Mouse (Mus musculus) hindbrain, embryonic 11.5 days (tissue): ENCODE measurements at regions not wholly inside any gene's neighbourhood (a gene's known extent, or its start where the extent isn't known, plus 50 kb on each side); places are given as distances from the start of the nearest gene placed in this dataset.

ENCODE experiments used
- ATAC-seq: fragments of 200-750 bp; cut with Nextera tagmentation; 2 replicates; pipeline ENCODE4 v1.8.0; 2017; ENCODE audit warnings: mild to moderate bottlenecking, moderate TSS enrichment, moderate library complexity; ENCODE audit not compliant: low FRiP score
- DNase-seq: peaks from one replicate; pipeline ENCODE4 v3.0.0-alpha.2; 2015; ENCODE audit warnings: low spot score
- H3K27ac ChIP-seq: fragments of 300-500 bp; sonication (generic); 2 replicates; pipeline ENCODE4 v1.5.1; 2014; ENCODE audit warnings: mild to moderate bottlenecking, low read depth, low read length
- H3K27me3 ChIP-seq: fragments of 300-500 bp; sonication (generic); 2 replicates; pipeline ENCODE4 v1.6.1; 2014; ENCODE audit warnings: mild to moderate bottlenecking, low read length, moderate library complexity, mixed read lengths; ENCODE audit not compliant: control insufficient read depth, insufficient read depth
- H3K36me3 ChIP-seq: fragments of 300-500 bp; sonication (generic); 2 replicates; pipeline ENCODE4 v1.6.1; 2014; ENCODE audit warnings: mild to moderate bottlenecking, low read length, moderate library complexity, mixed read lengths; ENCODE audit not compliant: control insufficient read depth, insufficient read depth
- H3K4me1 ChIP-seq: fragments of 300-500 bp; sonication (generic); replicated peaks from 2 replicates; pipeline ENCODE4 v1.6.1; 2014; ENCODE audit warnings: low read length, mixed read lengths; ENCODE audit not compliant: control insufficient read depth, insufficient read depth
- H3K4me2 ChIP-seq: fragments of 300-500 bp; sonication (generic); replicated peaks from 2 replicates; pipeline ENCODE4 v1.6.1; 2014; ENCODE audit warnings: mild to moderate bottlenecking, low read depth, low read length
- H3K4me3 ChIP-seq: fragments of 300-500 bp; sonication (generic); 2 replicates; pipeline ENCODE4 v1.5.1; 2014; ENCODE audit warnings: low read depth, low read length
- H3K9ac ChIP-seq: fragments of 300-500 bp; sonication (generic); 2 replicates; pipeline ENCODE4 v1.6.1; 2014; ENCODE audit warnings: low read depth, low read length
- H3K9me3 ChIP-seq: fragments of 300-500 bp; sonication (generic); 2 replicates; pipeline ENCODE4 v1.6.1; 2016; ENCODE audit warnings: low read length; ENCODE audit not compliant: control insufficient read depth
- WGBS: fragments of 180-500 bp; shearing (Covaris S2); extraction: QIAGEN DNeasy Blood & Tissue Kit; methylation state at CpG from one replicate; pipeline ENCODE4 v1.1.7; 2014; 5-methylcytosine and 5-hydroxymethylcytosine counted together

GRCm38 (mm10) chr13:51290021-51290424 is 118.4 kb upstream of the S1pr3 start:
- H3K36me3 ChIP-seq = no peaks in the 10 kb centered on the region
- WGBS = 87% methylated on average over 7 of the region's 7 CpGs
- H3K9me3 ChIP-seq = no peaks in the 10 kb centered on the region
- no peak overlapping the region for H3K9ac ChIP-seq
- H3K27ac ChIP-seq = no peak overlapping the region
- DNase-seq (no peak), ATAC-seq (no peak)
- H3K27me3 ChIP-seq = no peaks in the 10 kb centered on the region
- no peak overlapping the region for H3K4me2 ChIP-seq
- no peak overlapping the region for H3K4me3 ChIP-seq
- H3K4me1 ChIP-seq = no peaks in the 10 kb centered on the region

GRCm38 (mm10) chr13:51290926-51291325 is 117.5 kb upstream of the S1pr3 start:
- Histone ChIP-seq H3K4me2 (no peak overlapping the region), H3K36me3 (no peaks in the 10 kb centered on the region), H3K27me3 (no peaks in the 10 kb centered on the region), H3K4me3 (no peak overlapping the region), H3K27ac (no peak overlapping the region), H3K4me1 (no peaks in the 10 kb centered on the region), H3K9ac (no peak overlapping the region), H3K9me3 (no peaks in the 10 kb centered on the region)
- WGBS = 77% methylated on average over 6 of the region's 6 CpGs
- ATAC-seq = no peak
- no peak for DNase-seq

- H3K36me3 ChIP-seq = no peaks in the 10 kb centered on the region
- H3K9ac ChIP-seq = no peak overlapping the region
- H3K4me1 ChIP-seq = no peaks in the 10 kb centered on the region
- no peaks in the 10 kb centered on the region for H3K27me3 ChIP-seq
- H3K4me2 ChIP-seq = no peak overlapping the region
- no peak for ATAC-seq
- no peak overlapping the region for H3K27ac ChIP-seq
- no peak for DNase-seq
- 76% methylated on average over 4 of the region's 4 CpGs for WGBS
- no peaks in the 10 kb centered on the region for H3K9me3 ChIP-seq
- H3K4me3 ChIP-seq = no peak overlapping the region
Observed at GRCm38 (mm10) chr13:51293047-51293446, 115.4 kb upstream of the S1pr3 start.

GRCm38 (mm10) chr13:51295872-51296271 is 112.6 kb upstream of the S1pr3 start:
- Histone ChIP-seq H3K36me3 (no peaks in the 10 kb centered on the region), H3K27ac (no peak overlapping the region), H3K9ac (no peak overlapping the region), H3K4me1 (no peaks in the 10 kb centered on the region), H3K4me3 (no peak overlapping the region), H3K9me3 (no peaks in the 10 kb centered on the region), H3K27me3 (no peaks in the 10 kb centered on the region), H3K4me2 (no peak overlapping the region)
- 80% methylated on average over 3 of the region's 3 CpGs for WGBS
- DNase-seq (no peak), ATAC-seq (no peak)

DNA sequence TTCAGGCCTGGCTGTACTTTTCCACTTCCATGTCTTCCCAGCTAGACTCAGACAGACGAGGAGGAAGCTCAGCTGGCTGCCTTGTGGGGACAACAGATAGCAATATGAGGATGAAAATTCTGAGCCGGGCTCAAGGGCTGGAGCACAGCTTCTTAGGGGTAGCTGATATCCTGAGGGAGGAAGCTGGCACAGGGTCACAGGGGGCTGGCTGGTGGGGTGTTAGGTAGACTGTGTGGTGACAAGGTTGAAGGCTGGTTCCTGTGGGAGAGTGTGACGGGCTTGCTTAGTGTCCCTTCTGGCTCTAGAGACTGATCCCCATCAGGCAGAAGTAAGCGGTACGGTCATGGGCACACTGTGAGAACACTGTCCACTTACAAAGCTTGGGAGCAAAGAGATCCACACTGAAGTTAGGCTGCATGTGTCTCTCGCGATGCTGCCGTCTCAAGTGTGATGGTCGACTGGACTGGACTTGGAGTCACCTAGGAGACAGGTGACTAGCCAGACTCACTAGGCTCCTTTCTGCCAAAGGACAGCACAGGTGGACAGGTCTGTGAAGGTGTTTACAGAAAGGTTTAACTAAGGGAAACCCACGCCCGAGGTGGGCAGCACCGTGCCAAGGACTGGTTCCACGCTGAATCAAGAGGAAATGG is 111.1 kb upstream of the S1pr3 start:
- H3K4me1 ChIP-seq = no peaks in the 10 kb centered on the region
- no peak for ATAC-seq
- no peaks in the 10 kb centered on the region for H3K27me3 ChIP-seq

GRCm38 (mm10) chr13:51299047-51299760 is 109.2 kb upstream of the S1pr3 start:
- no peaks in the 10 kb centered on the region for H3K36me3 ChIP-seq
- ATAC-seq (no peak), DNase-seq (no peak)
- 87% methylated on average over 4 of the region's 4 CpGs for WGBS
- H3K9me3 ChIP-seq = no peaks in the 10 kb centered on the region; the same call in 1 of the 2 replicates
- no peaks in the 10 kb centered on the region for H3K27me3 ChIP-seq
- no peaks in the 10 kb centered on the region for H3K4me1 ChIP-seq
- H3K4me2 ChIP-seq = no peak overlapping the region
- no peak overlapping the region for H3K9ac ChIP-seq
- H3K4me3 ChIP-seq = no peak overlapping the region
- H3K27ac ChIP-seq = no peak overlapping the region

More for the DNA sequence above, 111.1 kb upstream of the S1pr3 start:
- H3K36me3 ChIP-seq = no peaks in the 10 kb centered on the region
- H3K9me3 ChIP-seq = no peaks in the 10 kb centered on the region; the same call in 1 of the 2 replicates
- no peak for DNase-seq
- H3K4me3 ChIP-seq = no peak overlapping the region
- no peak overlapping the region for H3K4me2 ChIP-seq
- 90% methylated on average over 13 of the region's 13 CpGs for WGBS
- H3K9ac ChIP-seq = no peak overlapping the region
- H3K27ac ChIP-seq = no peak overlapping the region

- WGBS = 79% methylated on average over 7 of the region's 7 CpGs
- DNase-seq (no peak), ATAC-seq (no peak)
- H3K36me3 ChIP-seq = no peaks in the 10 kb centered on the region
- H3K9me3 ChIP-seq = no peaks in the 10 kb centered on the region; the same call in 1 of the 2 replicates
- H3K4me2 ChIP-seq = no peak overlapping the region
- no peak overlapping the region for H3K27ac ChIP-seq
- H3K4me3 ChIP-seq = no peak overlapping the region
- no peaks in the 10 kb centered on the region for H3K27me3 ChIP-seq
- no peaks in the 10 kb centered on the region for H3K4me1 ChIP-seq
- no peak overlapping the region for H3K9ac ChIP-seq
Observed at GRCm38 (mm10) chr13:51301476-51301875, 107.0 kb upstream of the S1pr3 start.

DNA sequence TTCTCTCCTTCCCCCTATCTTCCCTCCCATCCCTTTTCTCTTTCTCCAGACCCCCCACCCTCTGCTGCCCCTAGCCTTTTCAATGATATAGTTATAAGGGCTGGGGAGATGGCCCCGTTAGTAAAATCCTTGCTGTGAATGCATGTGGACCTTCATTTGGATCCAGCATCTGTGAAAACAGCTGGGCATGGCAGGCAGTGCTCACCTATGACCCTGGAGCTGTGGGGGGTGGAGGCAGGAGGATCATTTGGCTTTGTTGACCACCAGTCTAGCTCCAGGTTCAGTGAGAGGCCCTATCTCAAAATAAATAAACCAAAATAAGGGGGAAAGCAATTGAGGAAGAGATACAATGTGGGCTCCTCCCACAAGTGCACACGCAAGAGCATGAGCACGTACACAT is 105.3 kb upstream of the S1pr3 start:
- no peak for ATAC-seq
- Histone ChIP-seq H3K9ac (no peak overlapping the region), H3K36me3 (no peaks in the 10 kb centered on the region), H3K4me2 (no peak overlapping the region), H3K27ac (no peak overlapping the region), H3K4me1 (no peaks in the 10 kb centered on the region), H3K9me3 (no peaks in the 10 kb centered on the region; the same call in 1 of the 2 replicates), H3K4me3 (no peak overlapping the region), H3K27me3 (no peaks in the 10 kb centered on the region)
- DNase-seq = no peak
- WGBS = 66% methylated on average over 3 of the region's 3 CpGs

- H3K4me3 ChIP-seq = no peak overlapping the region
- DNase-seq (no peak), ATAC-seq (no peak)
- no peak overlapping the region for H3K9ac ChIP-seq
- H3K9me3 ChIP-seq = no peaks in the 10 kb centered on the region; the same call in 1 of the 2 replicates
- WGBS = 41% methylated on average over 4 of the region's 4 CpGs
- H3K36me3 ChIP-seq = no peaks in the 10 kb centered on the region
- no peaks in the 10 kb centered on the region for H3K4me1 ChIP-seq
- no peaks in the 10 kb centered on the region for H3K27me3 ChIP-seq
- no peak overlapping the region for H3K27ac ChIP-seq
- no peak overlapping the region for H3K4me2 ChIP-seq
Observed at GRCm38 (mm10) chr13:51304631-51305030, 103.8 kb upstream of the S1pr3 start.
